Mouse (Mus musculus) olfactory bulb, adult 2 months (tissue): ENCODE results near the gene Itga1.

Experiments
- CTCF ChIP-seq: fragments of 200-500 bp; IDR thresholded peaks from 2 replicates; pipeline ENCODE4 v1.5.1; 2012; ENCODE audit warnings: low read depth, mild to moderate bottlenecking, low read length, moderate library complexity; ENCODE audit not compliant: insufficient read depth
- POLR2A ChIP-seq: fragments of 200-500 bp; IDR thresholded peaks from 2 replicates; pipeline ENCODE4 v1.6.1; 2012; ENCODE audit warnings: mild to moderate bottlenecking, low read depth, low read length, moderate library complexity; ENCODE audit not compliant: insufficient read depth

- TF ChIP-seq POLR2A = no peak
- TF ChIP-seq CTCF = no peak
Measured at GRCm38 (mm10) chr13:114914963-114915362, 186.8 kb downstream of the Itga1 start.
